Comparison of ENCODE assay signal across 8 mouse cellular contexts in the genomic region with DNA sequence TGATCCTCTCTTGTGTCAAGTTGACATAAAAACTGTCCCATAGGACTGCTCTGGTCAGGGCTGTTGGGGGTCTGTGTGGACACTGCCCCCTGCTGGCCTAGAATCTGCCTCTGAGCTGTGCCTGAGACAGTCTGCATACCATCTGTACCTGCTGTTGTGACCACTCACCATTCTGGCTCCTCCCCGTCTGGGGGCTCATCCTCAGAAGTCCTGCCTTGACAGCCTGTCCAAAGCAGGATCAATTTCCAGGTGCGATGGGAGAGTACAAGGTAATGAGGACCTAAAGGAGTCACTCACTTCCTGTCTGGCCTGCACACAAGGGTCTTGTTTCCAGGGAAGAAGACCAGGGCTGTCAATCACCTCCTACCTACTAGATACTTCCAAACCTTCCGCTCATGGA. TPM values are rescaled to one million over a fixed set of nuclear protein-coding genes. Genes with fewer than 3 reads are reported as not detected.
DNase-seq lines count a peak whose midpoint lies in the region; ATAC-seq and TF ChIP-seq lines count a peak whose summit lies in the region.

No protein-coding gene starts in this region.

- 63% methylated on average over 3 of the region's 3 CpGs for WGBS in heart, embryonic 13.5 days
- WGBS in heart, embryonic 11.5 days (ENCODE audit: insufficient replicate concordance) = 53% methylated on average over 3 of the region's 3 CpGs
- WGBS in hindbrain, postnatal 0 days = 71% methylated on average over 3 of the region's 3 CpGs
- 57% methylated on average over 3 of the region's 3 CpGs for WGBS in liver, embryonic 15.5 days (ENCODE audit: insufficient replicate concordance)
- 72% methylated on average over 3 of the region's 3 CpGs for WGBS in neural tube, embryonic 11.5 days

- no peak overlapping the region for H3K4me3 ChIP-seq in heart, embryonic 13.5 days
- no peak overlapping the region for H3K4me3 ChIP-seq in heart, embryonic 11.5 days (ENCODE audit: low read depth, low read length)
- H3K4me3 ChIP-seq in hindbrain, postnatal 0 days (ENCODE audit: low read length) = no peak overlapping the region
- H3K4me3 ChIP-seq in liver, embryonic 15.5 days (replicated peaks) = no peak overlapping the region
- H3K4me3 ChIP-seq in neural tube, embryonic 11.5 days (ENCODE audit: low read depth, low read length) = no peak overlapping the region

- DNase-seq in T-cell, adult 2 months (ENCODE audit: low spot score) = peak; percentile 41
- DNase-seq in embryo, embryonic 11 days = peak; percentile 63
- peak; percentile 31 for DNase-seq in hindbrain, postnatal 0 days (ENCODE audit: low spot score)
- DNase-seq in neural tube, embryonic 11.5 days (ENCODE audit: low spot score) = peak; percentile 60
- peak; percentile 69 to 71 for DNase-seq in thymus, postnatal 36 days

- H3K36me3 ChIP-seq in heart, embryonic 13.5 days = peaks cover 11% of the 10 kb centered on the region
- H3K36me3 ChIP-seq in heart, embryonic 11.5 days (ENCODE audit: control insufficient read depth, insufficient read depth, low read length) = no peaks in the 10 kb centered on the region
- peaks cover 8% of the 10 kb centered on the region; the same call in 1 of the 2 replicates for H3K36me3 ChIP-seq in hindbrain, postnatal 0 days (ENCODE audit: insufficient read depth, low read length)
- no peaks in the 10 kb centered on the region for H3K36me3 ChIP-seq in liver, embryonic 15.5 days (replicated peaks)
- no peaks in the 10 kb centered on the region for H3K36me3 ChIP-seq in neural tube, embryonic 11.5 days (ENCODE audit: control insufficient read depth, insufficient read depth, low read length)

- no peaks in the 10 kb centered on the region for H3K9me3 ChIP-seq in heart, embryonic 13.5 days
- H3K9me3 ChIP-seq in heart, embryonic 11.5 days (replicated peaks; ENCODE audit: control insufficient read depth, low read length) = no peaks in the 10 kb centered on the region
- H3K9me3 ChIP-seq in hindbrain, postnatal 0 days (ENCODE audit: low read length) = no peaks in the 10 kb centered on the region
- no peaks in the 10 kb centered on the region for H3K9me3 ChIP-seq in liver, embryonic 15.5 days (replicated peaks)
- H3K9me3 ChIP-seq in neural tube, embryonic 11.5 days (ENCODE audit: control insufficient read depth, low read length) = no peaks in the 10 kb centered on the region

- H3K27ac ChIP-seq in heart, embryonic 13.5 days (replicated peaks) = no peak overlapping the region
- no peak overlapping the region for H3K27ac ChIP-seq in heart, embryonic 11.5 days (ENCODE audit: low read depth, low read length)
- H3K27ac ChIP-seq in hindbrain, postnatal 0 days = no peak overlapping the region; the same call in 1 of the 2 replicates
- H3K27ac ChIP-seq in liver, embryonic 15.5 days (replicated peaks) = no peak overlapping the region
- no peak overlapping the region for H3K27ac ChIP-seq in neural tube, embryonic 11.5 days (ENCODE audit: low read depth, low read length)

- H3K27me3 ChIP-seq in heart, embryonic 13.5 days (replicated peaks) = no peaks in the 10 kb centered on the region
- no peaks in the 10 kb centered on the region for H3K27me3 ChIP-seq in heart, embryonic 11.5 days (ENCODE audit: control insufficient read depth, insufficient read depth, low read length)
- no peaks in the 10 kb centered on the region for H3K27me3 ChIP-seq in hindbrain, postnatal 0 days (ENCODE audit: insufficient read depth, low read length)
- no peaks in the 10 kb centered on the region for H3K27me3 ChIP-seq in liver, embryonic 15.5 days
- H3K27me3 ChIP-seq in neural tube, embryonic 11.5 days (ENCODE audit: control insufficient read depth, insufficient read depth, low read length) = no peaks in the 10 kb centered on the region

- peak; percentile 67 for TF ChIP-seq CTCF in hindbrain, postnatal 0 days (IDR thresholded peaks at IDR 0.05; ENCODE audit: low read depth)

- H3K4me1 ChIP-seq in heart, embryonic 13.5 days = peaks cover 16% of the 10 kb centered on the region; the same call in 1 of the 2 replicates
- H3K4me1 ChIP-seq in heart, embryonic 11.5 days (ENCODE audit: control insufficient read depth, insufficient read depth, low read length) = 0 out of 2 replicates have a peak, but pooled peaks cover 3% of the 10 kb centered on the region
- H3K4me1 ChIP-seq in hindbrain, postnatal 0 days (ENCODE audit: insufficient read depth, low read length) = no peaks in the 10 kb centered on the region
- no peaks in the 10 kb centered on the region for H3K4me1 ChIP-seq in liver, embryonic 15.5 days (replicated peaks)
- H3K4me1 ChIP-seq in neural tube, embryonic 11.5 days (ENCODE audit: control insufficient read depth, insufficient read depth, low read length) = no peaks in the 10 kb centered on the region

- H3K9ac ChIP-seq in heart, embryonic 13.5 days = peak overlapping the region; percentile 52; the same call in 1 of the 2 replicates
- H3K9ac ChIP-seq in heart, embryonic 11.5 days (ENCODE audit: low read depth, low read length) = no peak overlapping the region
- H3K9ac ChIP-seq in hindbrain, postnatal 0 days (replicated peaks; ENCODE audit: low read length) = no peak overlapping the region
- H3K9ac ChIP-seq in liver, embryonic 15.5 days = no peak overlapping the region
- no peak overlapping the region for H3K9ac ChIP-seq in neural tube, embryonic 11.5 days (ENCODE audit: low read length)

- no peak overlapping the region for H3K4me2 ChIP-seq in heart, embryonic 13.5 days
- H3K4me2 ChIP-seq in heart, embryonic 11.5 days = no peak overlapping the region
- no peak overlapping the region for H3K4me2 ChIP-seq in hindbrain, postnatal 0 days (ENCODE audit: low read depth, low read length)
- H3K4me2 ChIP-seq in liver, embryonic 15.5 days = no peak overlapping the region
- no peak overlapping the region for H3K4me2 ChIP-seq in neural tube, embryonic 11.5 days (ENCODE audit: low read depth)

- no peak for ATAC-seq in heart, embryonic 13.5 days (ENCODE audit: extremely low read depth, insufficient number of reproducible peaks, low FRiP score, low TSS enrichment)
- ATAC-seq in heart, embryonic 11.5 days (replicated peaks; ENCODE audit: insufficient number of reproducible peaks, low FRiP score, low TSS enrichment) = no peak
- no peak; the same call in 1 of the 2 replicates for ATAC-seq in hindbrain, postnatal 0 days
- peak; percentile 47; the same call in 1 of the 2 replicates for ATAC-seq in liver, embryonic 15.5 days (ENCODE audit: insufficient read depth)
- ATAC-seq in neural tube, embryonic 11.5 days (ENCODE audit: insufficient read depth, low FRiP score, low TSS enrichment) = peak; percentile 63

RNA-seq across cellular contexts. Expression of gene Morn1, which starts 8.2 kb away (rescaled TPM):
- polyA plus RNA-seq in heart, embryonic 13.5 days (2015; fragmentation: Nextera tagmentation; extraction: Ambion mirVana) = 2.1 and 2.3 TPM in 2 replicates
- 2.5 and 2.9 TPM in 2 replicates for polyA plus RNA-seq in heart, embryonic 11.5 days (2014; fragmentation: Nextera tagmentation; extraction: Ambion mirVana)
- total RNA-seq in hindbrain, postnatal 0 days (2014; rRNA removed) = 0.86 and 9.0 TPM in 2 replicates
- 8.9 and 10.0 TPM in 2 replicates for polyA plus RNA-seq in hindbrain, postnatal 0 days (2015; fragmentation: Nextera tagmentation; extraction: Ambion mirVana)
- polyA plus RNA-seq in liver, embryonic 15.5 days (2015; fragmentation: Nextera tagmentation; extraction: Ambion mirVana) = 0.88 and 1.1 TPM in 2 replicates
- 3.9 and 5.3 TPM in 2 replicates for polyA plus RNA-seq in neural tube, embryonic 11.5 days (2014; fragmentation: Nextera tagmentation; extraction: Ambion mirVana)

RNA-seq across cellular contexts. Expression of gene Rer1, which starts 8.4 kb away (rescaled TPM):
- polyA plus RNA-seq in heart, embryonic 13.5 days (2015; fragmentation: Nextera tagmentation; extraction: Ambion mirVana) = 114 and 126 TPM in 2 replicates
- polyA plus RNA-seq in heart, embryonic 11.5 days (2014; fragmentation: Nextera tagmentation; extraction: Ambion mirVana) = 148 TPM in 2 replicates
- 85.4 and 93.5 TPM in 2 replicates for total RNA-seq in hindbrain, postnatal 0 days (2014; rRNA removed)
- 129 and 136 TPM in 2 replicates for polyA plus RNA-seq in hindbrain, postnatal 0 days (2015; fragmentation: Nextera tagmentation; extraction: Ambion mirVana)
- 78.0 and 81.0 TPM in 2 replicates for polyA plus RNA-seq in liver, embryonic 15.5 days (2015; fragmentation: Nextera tagmentation; extraction: Ambion mirVana)
- polyA plus RNA-seq in neural tube, embryonic 11.5 days (2014; fragmentation: Nextera tagmentation; extraction: Ambion mirVana) = 143 and 145 TPM in 2 replicates

RNA-seq across cellular contexts. Expression of gene Pex10, which starts 27.7 kb away (rescaled TPM):
- 16.6 and 16.8 TPM in 2 replicates for polyA plus RNA-seq in heart, embryonic 13.5 days (2015; fragmentation: Nextera tagmentation; extraction: Ambion mirVana)
- 4.1 and 9.9 TPM in 2 replicates for polyA plus RNA-seq in heart, embryonic 11.5 days (2014; fragmentation: Nextera tagmentation; extraction: Ambion mirVana)
- total RNA-seq in hindbrain, postnatal 0 days (2014; rRNA removed) = 12.8 and 20.2 TPM in 2 replicates
- polyA plus RNA-seq in hindbrain, postnatal 0 days (2015; fragmentation: Nextera tagmentation; extraction: Ambion mirVana) = 15.4 and 15.9 TPM in 2 replicates
- polyA plus RNA-seq in liver, embryonic 15.5 days (2015; fragmentation: Nextera tagmentation; extraction: Ambion mirVana) = 7.5 and 8.3 TPM in 2 replicates
- 6.9 and 8.3 TPM in 2 replicates for polyA plus RNA-seq in neural tube, embryonic 11.5 days (2014; fragmentation: Nextera tagmentation; extraction: Ambion mirVana)

RNA-seq across cellular contexts. Expression of gene Plch2, which starts 38.0 kb away (rescaled TPM):
- 0.51 and 0.53 TPM in 2 replicates for polyA plus RNA-seq in heart, embryonic 13.5 days (2015; fragmentation: Nextera tagmentation; extraction: Ambion mirVana)
- 0.13 and 0.30 TPM in 2 replicates for polyA plus RNA-seq in heart, embryonic 11.5 days (2014; fragmentation: Nextera tagmentation; extraction: Ambion mirVana)
- 45.7 and 48.8 TPM in 2 replicates for total RNA-seq in hindbrain, postnatal 0 days (2014; rRNA removed)
- 12.5 and 12.8 TPM in 2 replicates for polyA plus RNA-seq in hindbrain, postnatal 0 days (2015; fragmentation: Nextera tagmentation; extraction: Ambion mirVana)
- polyA plus RNA-seq in liver, embryonic 15.5 days (2015; fragmentation: Nextera tagmentation; extraction: Ambion mirVana) = 0.14 TPM in 1 of 2 replicates, not detected in the other
- 1.4 and 1.6 TPM in 2 replicates for polyA plus RNA-seq in neural tube, embryonic 11.5 days (2014; fragmentation: Nextera tagmentation; extraction: Ambion mirVana)

Comparison
In these comparisons a context has a peak if more than half of its experiments do, and no peak if none do; other contexts are left out.
1. ATAC-seq: peak in liver, embryonic 15.5 days (single experiment) and neural tube, embryonic 11.5 days (single experiment); none in heart, embryonic 13.5 days (single experiment), heart, embryonic 11.5 days (single experiment) and hindbrain, postnatal 0 days (single experiment).
2. Peak in every context shown above with its lines, with median percentiles within 50 percentile points of each other: DNase-seq.